Mouse (Mus musculus): ENCODE results near the gene Tcerg1l.

- TF ChIP-seq CTCF (IDR thresholded peaks at IDR 0.05; ENCODE audit: extremely low read depth, insufficient read length, insufficient replicate concordance, low read depth, low read length) (no peak), POLR2A (IDR thresholded peaks at IDR 0.05; ENCODE audit: low read depth, low read length) (no peak)
Observed at GRCm38 (mm10) chr7:138401641-138402040, 4.1 kb upstream of the Tcerg1l start.

All from small intestine, adult 2 months (tissue).